Mouse (Mus musculus) CH12.LX (cell line): Measurements from ENCODE around the gene Skor1. TPM values are rescaled to one million over a fixed set of nuclear protein-coding genes. Genes with fewer than 3 reads are reported as not detected.

Source experiments
- DNase-seq: peaks from one replicate; pipeline ENCODE4 v3.0.0-alpha.2; 2013; ENCODE audit errors: extremely low read depth
- H3K27ac ChIP-seq: 2 replicates; pipeline ENCODE4 v1.5.1; 2012; ENCODE audit warnings: low read depth, mild to moderate bottlenecking, control low read depth, moderate library complexity; ENCODE audit not compliant: insufficient read depth
- H3K27me3 ChIP-seq: replicated peaks from 2 replicates; pipeline ENCODE3; 2012; ENCODE audit warnings: inconsistent platforms
- H3K36me3 ChIP-seq, 2 experiments: replicated peaks in 1 of 2; 2 replicates each; pipeline versions ENCODE3 to v1.6.1; 2012; ENCODE audit warnings: inconsistent platforms in 1 of 2, low read length in 1 of 2, mild to moderate bottlenecking in 1 of 2, mixed read lengths in 1 of 2, moderate library complexity in 1 of 2; ENCODE audit not compliant: control insufficient read depth in 1 of 2, insufficient read depth in 1 of 2
- H3K4me1 ChIP-seq, 2 experiments: 2 replicates each; pipeline ENCODE4 v1.6.1; 2012; ENCODE audit warnings: inconsistent platforms in 1 of 2, moderate library complexity in 1 of 2; ENCODE audit not compliant: insufficient read depth in 2 of 2, control insufficient read depth in 1 of 2
- H3K4me2 ChIP-seq: 2 replicates; pipeline ENCODE4 v1.6.1; 2012; ENCODE audit warnings: low read depth, mild to moderate bottlenecking, control low read depth; ENCODE audit not compliant: poor library complexity, insufficient read depth, severe bottlenecking
- H3K4me3 ChIP-seq, 3 experiments: fragments of 150-350 bp in 1 of 3; sonication (generic) in 1 of 3; replicated peaks in 1 of 3; 2 replicates each; pipeline versions ENCODE3 to v1.5.1; 2011 to 2012; ENCODE audit warnings: low read depth in 2 of 3, low read length in 2 of 3, mild to moderate bottlenecking in 2 of 3, moderate library complexity in 2 of 3, control low read depth in 1 of 3, improper control_type of control experiment in 1 of 3, inconsistent platforms in 1 of 3, mixed read lengths in 1 of 3; ENCODE audit not compliant: poor library complexity in 1 of 3
- H3K79me2 ChIP-seq: replicated peaks from 2 replicates; pipeline ENCODE4 v1.6.1; 2012; ENCODE audit warnings: mild to moderate bottlenecking, moderate library complexity; ENCODE audit not compliant: control insufficient read depth, poor library complexity, insufficient read depth, severe bottlenecking; ENCODE audit errors: extremely low read depth
- H3K9ac ChIP-seq: 2 replicates; pipeline ENCODE4 v1.6.1; 2012; ENCODE audit warnings: low read depth, mild to moderate bottlenecking, control low read depth, moderate library complexity; ENCODE audit not compliant: insufficient read depth
- H3K9me3 ChIP-seq: replicated peaks from 2 replicates; pipeline ENCODE3; 2012; ENCODE audit warnings: low read length, inconsistent platforms, mixed read lengths
- CHD2 ChIP-seq: IDR thresholded peaks from 2 replicates; pipeline ENCODE4 v1.6.1; 2011; ENCODE audit warnings: low read length, improper control_type of control experiment
- CTCF ChIP-seq, 2 experiments: IDR thresholded peaks in 1 of 2; conservative IDR thresholded peaks in 1 of 2; 2 replicates each; pipeline ENCODE4 v1.5.1; 2011 to 2012; ENCODE audit warnings: low read depth in 2 of 2, low read length in 2 of 2, improper control_type of control experiment in 1 of 2, inconsistent platforms in 1 of 2, mild to moderate bottlenecking in 1 of 2, moderate library complexity in 1 of 2
- E2F4 ChIP-seq: IDR thresholded peaks from 2 replicates; pipeline ENCODE4 v1.6.1; 2011; ENCODE audit warnings: low read depth, low read length, improper control_type of control experiment; ENCODE audit not compliant: insufficient replicate concordance
- IRF4 ChIP-seq: IDR thresholded peaks from 2 replicates; pipeline ENCODE4 v1.6.1; 2014; ENCODE audit warnings: low read depth, mild to moderate bottlenecking, inconsistent platforms, low read length, improper control_type of control experiment
- JUN ChIP-seq: IDR thresholded peaks from 2 replicates; pipeline ENCODE4 v1.6.1; 2011; ENCODE audit warnings: low read depth, mild to moderate bottlenecking, low read length, improper control_type of control experiment, moderate library complexity; ENCODE audit not compliant: insufficient read depth
- MAX ChIP-seq: IDR thresholded peaks from 2 replicates; pipeline ENCODE4 v1.6.1; 2011; ENCODE audit warnings: low read length, improper control_type of control experiment
- MAZ ChIP-seq: IDR thresholded peaks from 2 replicates; pipeline ENCODE4 v1.6.1; 2012; ENCODE audit warnings: low read depth, mild to moderate bottlenecking, inconsistent platforms, low read length, improper control_type of control experiment, moderate library complexity
- NRF1 ChIP-seq: IDR thresholded peaks from 2 replicates; pipeline ENCODE4 v1.6.1; 2014; ENCODE audit warnings: low read depth, mild to moderate bottlenecking, inconsistent platforms, low read length, improper control_type of control experiment, moderate library complexity
- POLR2A ChIP-seq: IDR thresholded peaks from 2 replicates; pipeline ENCODE4 v1.6.1; 2011; ENCODE audit warnings: low read depth, mild to moderate bottlenecking, improper control_type of control experiment, low read length
- POLR2AphosphoS2 ChIP-seq: IDR thresholded peaks from 2 replicates; pipeline ENCODE4 v1.6.1; 2011; ENCODE audit warnings: low read depth, low read length, improper control_type of control experiment
- RAD21 ChIP-seq: IDR thresholded peaks from 2 replicates; pipeline ENCODE4 v1.6.1; 2011; ENCODE audit warnings: low read depth, mild to moderate bottlenecking, low read length, improper control_type of control experiment, moderate library complexity
- SMC3 ChIP-seq: IDR thresholded peaks from 2 replicates; pipeline ENCODE4 v1.6.1; 2011; ENCODE audit warnings: low read depth, low read length, improper control_type of control experiment
- TBP ChIP-seq: conservative IDR thresholded peaks from 2 replicates; pipeline ENCODE4 v1.6.1; 2011; ENCODE audit warnings: low read depth, low read length, improper control_type of control experiment
- UBTF ChIP-seq: IDR thresholded peaks from 2 replicates; pipeline ENCODE4 v1.6.1; 2012; ENCODE audit warnings: low read depth, mild to moderate bottlenecking, inconsistent platforms, low read length, improper control_type of control experiment, moderate library complexity
- USF1 ChIP-seq: IDR thresholded peaks from 2 replicates; pipeline ENCODE4 v1.6.1; 2014; ENCODE audit warnings: low read depth, mild to moderate bottlenecking, inconsistent platforms, low read length, improper control_type of control experiment
- ZNF384 ChIP-seq: IDR thresholded peaks from 2 replicates; pipeline ENCODE4 v1.6.1; 2012; ENCODE audit warnings: low read depth, low read length, improper control_type of control experiment, inconsistent platforms
- dilution Hi-C: fragments of 300-500 bp; cut with MboI; formaldehyde crosslinking; loops from 2 replicates; pipeline ENCODE4 v1.14.3; 2020; ENCODE audit warnings: low sequenced_read_pairs; ENCODE audit not compliant: extremely low pct_unique_long_range_greater_than_20kb, extremely low pct_ligation_motif_present
- in situ Hi-C: fragments of 300-500 bp; cut with MboI; formaldehyde crosslinking; loops from 3 replicates; pipeline ENCODE4 v1.14.3; 2019; ENCODE audit warnings: low sequenced_read_pairs, low pct_ligation_motif_present, low pct_unique_long_range_greater_than_20kb, mixed read lengths
- polyA plus RNA-seq: library from polyadenylated mRNA; unstranded; fragments of >175 nt; gene quantifications from 2 replicates; pipeline ENCODE4 v1.2.1, GENCODE M21; 2012; ENCODE audit warnings: low read depth; ENCODE audit not compliant: insufficient read length
- total RNA-seq, 2 experiments: library from RNA; depleted of rRNA; stranded (reverse); fragments of 300-350 nt in 1 of 2; fragments of >200 nt in 1 of 2; gene quantifications; 2 replicates each; pipeline ENCODE4 v1.2.3; 2012 to 2014

Skor1 gene
- not detected in 2 replicates for total RNA-seq (2012; rRNA removed)
- not detected in 2 replicates for total RNA-seq (2014; rRNA removed)
- not detected in 2 replicates for polyA plus RNA-seq

GRCm38 (mm10) chr9:63148410-63149371 is at the start of gene Skor1:
Skor1 (minus strand) TSS chr9:63148961.
- no peak for TF ChIP-seq SMC3
- TF ChIP-seq IRF4, result no peak
- no peak for TF ChIP-seq POLR2A
- no peak for TF ChIP-seq MAX
- no peak for TF ChIP-seq RAD21
- TF ChIP-seq USF1, result no peak
- no peak for TF ChIP-seq ZNF384
- Histone ChIP-seq H3K9me3 (peaks cover 68% of the 10 kb centered on the region), H3K27me3 (peaks cover 2% of the 10 kb centered on the region), H3K4me3 (no peak within 1 kb of the TSS), H3K9ac (no peak within 1 kb of the TSS), H3K4me2 (no peak within 1 kb of the TSS), H3K27ac (no peak within 1 kb of the TSS), H3K36me3 (no peaks in the 10 kb centered on the region), H3K4me1 (no peaks in the 10 kb centered on the region), H3K79me2 (no peaks in the 10 kb centered on the region)
- dilution Hi-C loops, result no loop called here
- in situ Hi-C loops, result no loop called here
- no peak for DNase-seq

- Histone ChIP-seq H3K27me3 (no peaks in the 10 kb centered on the region), H3K79me2 (no peaks in the 10 kb centered on the region), H3K4me1 (peaks cover 6 to 23% of the 10 kb centered on the region in 2 experiments), H3K4me3 (no peak overlapping the region), H3K27ac (no peak overlapping the region), H3K9me3 (no peaks in the 10 kb centered on the region), H3K36me3 (peaks cover 0 to 29% of the 10 kb centered on the region in 2 experiments), H3K9ac (no peak overlapping the region), H3K4me2 (no peak overlapping the region)
- DNase-seq, result no peak
- dilution Hi-C loops, result no loop called here
- in situ Hi-C loops, result no loop called here
- no peak for TF ChIP-seq MAX
- no peak for TF ChIP-seq POLR2AphosphoS2
- TF ChIP-seq JUN, result no peak
- no peak for TF ChIP-seq NRF1
- TF ChIP-seq IRF4, result no peak
- no peak for TF ChIP-seq MAZ
- no peak for TF ChIP-seq UBTF
- TF ChIP-seq E2F4, result no peak
- no peak for TF ChIP-seq CTCF (conservative IDR thresholded peaks at IDR 0.05 in 1 of 2, IDR thresholded peaks at IDR 0.05 in 1 of 2; ENCODE audit: low read depth in 2 of 2, low read length in 2 of 2)
- TF ChIP-seq CHD2, result no peak
- TF ChIP-seq POLR2A, result no peak
- TF ChIP-seq TBP, result no peak
Measured at GRCm38 (mm10) chr9:63197252-63197651, 48.5 kb upstream of the Skor1 start.
